Mouse (Mus musculus) heart, adult 8-10 months (tissue): ENCODE results near the gene Slc5a3. TPM values are rescaled to one million over a fixed set of nuclear protein-coding genes. Genes with fewer than 3 reads are reported as not detected.
"Not testable (repeated sequence)": the region's sequence is repeated elsewhere in the genome, so short reads cannot be mapped to it uniquely, and the experiment has no call there.

Experiments used
- DNase-seq: peaks from one replicate; pipeline ENCODE4 v3.0.0; 2022; ENCODE audit warnings: low spot score
- total RNA-seq, 4 experiments: library from RNA; stranded (reverse); gene quantifications; 2 replicates each; pipeline ENCODE4 v1.2.4; 2022

The Slc5a3 gene
- total RNA-seq, 4 experiments from 2014 or later = 4.4 to 5.8 (median 5.0) TPM

GRCm38 (mm10) chr16:92062832-92063231, 4.7 kb downstream of the Slc5a3 start:
- no peak for DNase-seq

DNA sequence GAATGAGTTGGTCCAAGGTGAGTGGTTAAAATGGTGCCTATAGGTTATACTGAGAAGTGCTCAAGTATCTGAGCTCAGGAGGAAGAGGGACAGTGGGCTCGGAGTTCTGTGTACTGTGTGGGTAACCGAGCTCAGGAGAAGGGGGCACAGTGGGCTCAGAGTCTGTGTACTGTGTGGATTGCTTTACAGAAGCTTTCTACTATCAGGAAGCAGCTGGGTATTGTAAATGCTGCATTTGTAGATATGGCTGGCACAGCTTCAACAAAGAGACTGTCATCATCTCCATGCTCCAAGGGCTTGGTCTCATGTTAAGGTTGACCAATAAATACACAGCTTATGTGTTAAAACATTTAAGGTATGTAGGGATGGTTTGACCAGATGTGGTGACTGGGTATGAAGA, 6.7 kb downstream of the Slc5a3 start:
- DNase-seq = no peak

DNA sequence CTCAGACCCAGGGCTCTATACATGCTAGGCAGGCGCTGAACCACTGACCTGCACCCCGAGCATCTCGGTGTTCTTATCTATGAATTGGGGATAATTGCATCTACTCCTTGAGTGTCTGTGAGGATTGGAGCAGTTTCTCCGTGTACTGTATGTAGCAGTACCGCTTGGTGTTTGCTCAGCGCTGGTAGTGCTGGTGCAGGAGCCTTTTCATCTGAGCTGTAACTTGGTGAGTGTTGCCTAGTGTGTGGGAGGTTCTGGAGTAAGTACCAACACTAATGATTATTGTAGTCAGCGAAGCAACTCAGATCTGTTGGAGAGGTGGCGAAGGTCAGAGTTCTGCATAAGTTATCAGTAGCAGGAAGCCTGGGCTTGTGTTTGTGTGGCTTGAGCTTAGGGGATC, 12.2 kb downstream of the Slc5a3 start:
- DNase-seq = no peak

DNA sequence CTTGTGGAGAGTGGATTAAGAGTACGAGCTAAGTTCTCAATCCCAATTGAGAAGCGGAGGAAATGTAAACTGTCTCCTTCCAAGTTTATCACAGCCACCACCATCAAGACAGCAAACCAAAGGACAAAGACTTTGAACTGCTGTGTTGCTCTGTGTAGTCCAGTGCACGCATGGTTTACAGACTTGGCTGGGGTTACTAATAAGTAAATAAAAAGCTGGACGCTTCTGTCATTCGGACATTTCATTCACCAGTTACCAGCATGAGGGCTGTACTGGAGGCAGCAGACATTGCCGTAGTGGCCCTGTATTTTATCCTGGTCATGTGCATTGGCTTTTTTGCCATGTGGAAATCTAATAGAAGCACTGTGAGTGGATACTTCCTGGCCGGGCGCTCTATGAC, 18.7 kb downstream of the Slc5a3 start:
- DNase-seq = no peak

DNA sequence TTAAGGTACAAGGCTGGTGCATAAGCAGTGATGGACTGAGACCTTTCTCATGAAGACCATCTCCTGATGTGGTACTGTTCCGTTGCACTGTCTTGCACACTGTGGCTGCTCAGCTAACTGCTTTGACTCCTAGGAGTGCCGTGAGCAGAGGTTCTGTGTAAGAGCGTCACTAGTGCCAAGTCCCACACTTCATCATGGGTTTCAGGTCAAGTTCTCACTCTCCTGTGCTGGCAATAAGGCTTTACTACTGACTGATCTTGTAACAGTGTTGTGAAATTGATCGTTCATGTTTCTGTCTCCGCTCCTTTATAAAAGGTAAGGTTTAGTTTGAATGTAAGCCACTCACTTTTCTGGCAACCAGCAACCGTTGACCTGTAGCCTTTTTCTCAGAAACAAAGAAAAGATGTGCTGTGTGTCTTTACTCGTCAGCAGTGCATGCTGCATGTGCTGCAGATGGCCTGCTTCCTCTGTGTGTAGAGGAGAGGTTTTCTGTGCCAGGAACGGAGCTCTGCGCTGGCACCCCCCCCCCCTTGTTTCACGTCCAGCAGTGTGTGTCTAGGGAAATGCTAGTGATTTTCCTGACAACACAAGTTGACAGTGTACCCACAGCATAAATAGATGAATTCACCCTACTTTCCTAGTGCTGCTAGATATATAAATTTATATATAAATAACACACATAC, 25.8 kb downstream of the Slc5a3 start:
- no peak for DNase-seq

DNA sequence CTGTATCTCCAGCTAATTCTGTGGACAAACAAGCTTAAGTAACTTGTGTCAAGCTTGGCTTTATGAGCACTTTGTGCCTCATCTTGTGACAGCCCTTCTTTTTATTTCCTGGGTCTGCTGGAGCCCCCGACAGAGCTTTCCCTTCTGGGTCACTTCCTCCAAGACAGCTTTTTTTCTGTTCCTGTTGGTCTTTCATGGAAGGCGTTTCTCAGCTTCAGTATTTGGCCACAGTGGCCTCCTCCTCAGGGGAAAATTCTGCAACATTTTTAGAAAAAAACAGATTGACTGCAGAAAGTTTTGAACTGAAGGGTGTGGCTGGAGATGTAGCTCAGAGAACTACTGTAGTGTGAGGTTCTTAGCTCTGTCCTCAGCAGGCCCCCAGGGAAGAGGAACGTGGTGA, 31.1 kb downstream of the Slc5a3 start:
- DNase-seq = no peak

- DNase-seq = no peak
Observed at GRCm38 (mm10) chr16:92091876-92092275, 33.8 kb downstream of the Slc5a3 start.

- no peak for DNase-seq
Observed at GRCm38 (mm10) chr16:92098351-92099051, 40.4 kb downstream of the Slc5a3 start.

- no peak for DNase-seq
Observed at GRCm38 (mm10) chr16:92099598-92099997, 41.5 kb downstream of the Slc5a3 start.

DNA sequence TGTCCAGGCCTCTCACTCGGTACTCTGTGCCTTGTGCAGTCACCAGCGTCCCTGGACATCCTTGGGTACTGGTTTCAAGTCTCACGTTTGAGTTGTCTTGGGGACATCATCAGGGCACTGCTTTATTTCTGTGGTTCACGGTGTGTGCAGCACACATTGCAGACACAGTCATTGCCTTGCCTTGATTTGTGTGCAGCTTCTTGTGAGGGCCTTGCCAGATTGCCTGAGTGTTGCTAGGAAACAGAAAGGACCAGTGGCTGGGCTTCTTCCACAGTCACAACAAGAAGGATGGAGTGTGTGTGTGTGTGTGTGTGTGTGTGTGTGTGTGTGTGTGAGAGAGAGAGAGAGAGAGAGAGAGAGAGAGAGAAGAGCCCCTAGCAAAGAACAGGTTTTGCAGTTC, 42.0 kb downstream of the Slc5a3 start:
- DNase-seq = no peak

DNA sequence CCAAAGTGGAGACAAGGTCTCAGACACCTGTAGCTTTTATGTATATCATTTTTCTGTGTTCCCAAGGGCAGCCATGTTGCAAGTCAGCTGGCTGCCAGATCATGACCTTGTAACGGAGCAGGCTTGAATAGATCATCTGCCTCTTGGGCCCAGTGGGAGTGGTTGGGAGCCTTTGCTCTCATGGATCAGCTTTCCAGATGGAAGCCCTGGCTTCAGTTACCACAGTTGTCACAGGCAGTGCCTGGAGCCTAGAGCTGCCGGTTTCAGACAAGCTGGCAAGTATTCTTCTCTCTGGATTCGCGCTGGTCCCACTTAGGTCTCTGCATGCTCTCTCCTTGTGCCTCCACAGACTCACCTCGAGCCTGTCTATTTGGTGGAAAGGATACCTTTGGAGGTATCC, 44.0 kb downstream of the Slc5a3 start:
- peak; percentile 20 for DNase-seq

DNA sequence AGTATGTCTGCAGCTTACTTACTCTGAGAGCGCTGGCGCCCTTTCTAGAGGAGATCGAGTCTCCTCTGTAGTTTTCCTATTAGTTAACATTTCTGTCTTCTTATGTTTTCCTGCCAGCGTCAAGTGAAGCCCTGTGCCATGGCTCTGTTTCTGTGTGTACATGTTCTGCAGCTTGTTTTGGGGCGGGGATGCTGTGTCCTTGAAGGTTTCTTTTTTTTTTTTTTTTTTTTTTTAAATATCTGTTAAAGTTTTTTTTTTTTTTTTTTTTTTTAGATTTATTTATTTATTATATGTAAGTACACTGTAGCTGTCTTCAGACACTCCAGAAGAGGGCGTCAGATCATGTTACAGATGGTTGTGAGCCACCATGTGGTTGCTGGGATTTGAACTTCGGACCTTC, 44.8 kb downstream of the Slc5a3 start:
- not testable (repeated sequence) for DNase-seq

- DNase-seq = no peak
Observed at GRCm38 (mm10) chr16:92103572-92104331, 45.6 kb downstream of the Slc5a3 start.

DNA sequence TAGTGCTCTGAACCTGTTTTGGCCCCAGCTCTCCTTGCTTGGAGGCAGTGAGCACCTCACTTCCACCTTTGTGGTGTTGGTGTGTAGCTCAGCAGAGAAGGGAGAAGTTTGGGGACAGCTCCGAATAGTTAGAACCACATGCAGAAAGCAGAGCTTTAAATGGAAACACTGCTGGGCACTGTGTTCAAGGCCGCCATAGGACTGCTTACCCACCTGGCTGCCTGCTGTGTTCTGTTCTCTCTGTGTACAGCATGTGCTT, 46.1 kb downstream of the Slc5a3 start:
- no peak for DNase-seq

DNA sequence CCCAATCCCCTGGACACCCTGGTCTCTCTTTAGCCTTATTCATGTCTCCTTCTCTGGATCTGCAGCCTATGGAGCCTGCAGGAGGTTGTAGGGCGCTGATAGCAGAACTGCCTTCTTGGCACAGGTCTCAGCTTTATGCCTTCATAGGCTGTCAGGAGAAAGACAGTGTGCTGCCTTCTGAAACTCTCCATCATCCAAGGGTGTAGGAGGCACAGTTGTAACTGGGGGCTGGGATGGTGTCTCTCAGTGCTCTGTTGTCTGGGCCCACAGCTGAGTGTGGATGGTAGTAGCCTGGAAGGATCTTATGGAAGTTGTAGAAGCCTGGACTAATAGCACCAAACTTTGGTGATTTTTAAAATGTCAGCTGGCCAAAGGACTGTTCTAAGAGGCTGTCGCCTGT, 46.8 kb downstream of the Slc5a3 start:
- DNase-seq = no peak

DNA sequence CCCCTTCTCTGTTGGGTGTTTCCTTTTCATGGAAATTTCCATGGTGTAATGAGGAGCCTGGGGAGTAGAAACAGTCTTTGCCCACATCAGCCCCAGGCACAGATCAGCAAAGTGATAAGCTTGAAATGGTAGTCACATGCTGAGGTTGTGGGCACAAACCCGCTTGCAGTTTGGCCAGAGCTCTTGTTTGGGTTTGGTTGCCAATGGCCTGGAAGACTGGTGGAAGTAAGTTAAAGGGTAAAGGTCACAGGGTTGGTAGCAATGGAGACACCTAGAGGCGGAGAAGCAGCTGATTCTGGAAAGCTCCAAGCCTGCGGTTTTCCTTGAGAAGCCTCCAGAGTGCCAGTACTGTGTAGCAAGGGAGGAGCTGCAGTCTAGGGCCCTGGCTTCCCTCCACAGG, 47.5 kb downstream of the Slc5a3 start:
- DNase-seq = no peak

GRCm38 (mm10) chr16:92107346-92107745, 49.2 kb downstream of the Slc5a3 start:
- no peak for DNase-seq

GRCm38 (mm10) chr16:92114706-92115241, 56.7 kb downstream of the Slc5a3 start:
- peak; percentile 21 for DNase-seq

- DNase-seq = no peak
Observed at GRCm38 (mm10) chr16:92115611-92116421, 57.7 kb downstream of the Slc5a3 start.

DNA sequence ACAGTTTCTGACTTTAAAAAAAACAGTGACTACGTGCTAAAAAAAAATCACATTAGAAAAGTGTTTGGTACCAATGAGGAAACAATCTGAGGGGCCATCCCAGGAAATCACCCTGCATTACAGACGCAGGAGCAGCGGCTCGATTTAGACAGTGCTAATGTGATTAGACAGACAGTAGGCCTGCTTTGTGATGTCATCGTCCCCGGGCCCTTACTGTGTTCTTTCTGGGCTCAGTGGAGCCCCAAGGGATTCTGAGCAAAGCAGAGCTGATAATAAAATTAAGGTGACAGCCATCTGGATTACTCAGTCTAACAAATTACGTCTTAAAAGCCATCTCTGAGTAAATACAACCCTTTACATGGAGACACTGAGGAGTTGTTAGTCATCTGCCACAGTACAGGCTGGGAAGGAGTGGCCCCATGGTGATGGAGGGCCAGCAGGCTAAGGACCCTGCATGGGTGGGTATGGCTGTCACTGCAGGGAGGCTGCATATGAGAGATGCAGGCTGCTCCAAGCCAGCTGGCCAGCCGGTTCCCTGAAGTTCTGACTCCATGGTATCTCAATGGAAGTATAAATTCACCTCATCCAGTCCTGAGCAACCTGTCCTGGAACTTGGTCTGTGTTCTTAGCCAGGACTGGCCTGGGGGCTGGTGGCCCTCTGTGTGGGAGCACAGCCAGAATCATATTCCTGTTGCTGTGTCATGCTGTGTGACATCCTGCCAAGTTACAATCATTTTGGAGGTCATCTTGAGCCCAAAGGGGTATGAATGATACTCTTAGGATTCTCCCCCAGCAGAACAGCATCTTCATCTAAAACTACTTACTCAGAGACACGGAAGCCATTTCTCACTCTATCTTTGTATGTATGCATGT, 59.5 kb downstream of the Slc5a3 start:
- DNase-seq = peak; percentile 13

DNA sequence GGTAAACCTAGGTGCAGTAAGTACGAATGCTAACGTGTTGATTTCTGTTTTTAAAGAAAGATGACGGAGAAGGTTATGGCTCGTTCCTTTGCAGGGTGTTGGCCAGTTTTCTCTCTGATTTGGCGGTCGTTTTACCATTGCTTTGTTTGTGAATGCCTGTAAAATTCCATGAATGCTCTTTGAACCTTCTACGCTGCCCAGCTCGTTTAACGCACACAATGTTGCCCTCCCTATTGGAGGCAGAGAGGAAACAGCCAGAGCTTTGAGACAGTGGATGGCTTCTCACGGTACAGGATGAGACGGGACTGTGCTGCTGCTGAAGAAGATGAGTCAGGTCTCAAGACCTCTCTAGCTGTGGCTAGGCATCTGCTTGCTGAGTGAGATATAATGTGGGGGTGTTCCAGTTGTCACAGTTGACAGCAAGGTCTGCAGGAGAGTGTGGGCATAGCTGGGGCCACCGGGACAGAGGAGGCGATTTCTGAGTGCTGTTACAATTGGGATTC, 60.9 kb downstream of the Slc5a3 start:
- DNase-seq = no peak
